Mouse (Mus musculus) adrenal gland, postnatal 25 days (tissue): ENCODE measurements around the gene Tmcc2. TPM values are rescaled to one million over a fixed set of nuclear protein-coding genes. Genes with fewer than 3 reads are reported as not detected.

Source experiments
- DNase-seq: peaks from one replicate; pipeline ENCODE4 v3.0.0; 2021; ENCODE audit warnings: mixed read lengths
- long read RNA-seq: library from polyadenylated mRNA; stranded (forward); transcript quantifications from one replicate; pipeline ENCODE4 v2.0.0, GENCODE M21; 2021
- total RNA-seq: library from RNA; stranded (reverse); gene quantifications from 2 replicates; pipeline ENCODE4 v1.2.3, GENCODE M21; 2021

Gene Tmcc2
- 8.4 and 8.6 TPM in 2 replicates for total RNA-seq
- long read RNA-seq, partial matches to known transcripts, result 3 of 6 reads
- long read RNA-seq, other reads (novel, unspliced or antisense), result 1 of 6 reads

DNA sequence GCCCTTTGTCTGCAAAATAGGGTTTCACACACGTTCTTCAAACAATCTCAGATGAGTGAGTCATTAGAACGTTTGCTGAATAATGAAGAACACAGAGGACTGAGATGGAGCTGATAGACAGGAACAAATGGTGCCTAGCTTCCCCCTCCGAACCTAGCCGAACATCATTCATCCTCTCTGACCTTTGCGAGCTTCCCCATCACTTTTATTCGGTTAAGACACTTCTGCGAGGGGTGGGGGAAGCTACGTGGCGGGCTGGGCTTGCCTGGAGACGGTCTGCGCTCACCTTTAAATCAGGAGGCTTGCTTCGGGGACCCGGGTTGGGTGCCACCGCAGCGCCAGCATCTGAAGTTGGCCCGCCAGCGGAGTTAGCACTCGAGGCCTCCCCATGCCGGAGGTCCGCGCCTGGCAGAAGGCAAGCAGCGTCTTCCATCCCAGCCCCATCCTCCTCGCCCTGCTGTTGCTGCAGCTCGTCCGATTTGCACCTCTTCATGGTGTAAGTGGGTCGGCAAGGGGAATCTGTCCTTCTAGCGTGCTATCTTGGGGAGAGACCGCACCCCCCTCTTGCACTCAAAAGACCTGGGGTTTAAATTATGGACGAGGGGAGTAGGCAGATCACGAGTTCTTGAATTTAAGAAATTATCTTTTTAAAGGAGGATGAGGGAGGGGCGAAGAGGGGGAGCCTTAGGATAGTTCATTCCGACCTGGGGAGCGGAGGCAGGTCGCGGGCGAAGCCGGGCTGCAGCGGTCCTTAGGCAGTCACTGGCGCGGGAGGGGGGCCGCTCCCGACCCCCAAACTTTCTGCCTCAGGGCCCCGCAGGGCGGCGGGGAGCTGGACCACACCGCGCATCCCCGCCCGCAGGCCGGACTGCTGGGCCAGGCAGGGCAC lies at the start of gene Tmcc2:
Tmcc2 (minus strand) TSS at position 591 of the 889 bp plus-strand sequence.
- DNase-seq, result no peak

DNA sequence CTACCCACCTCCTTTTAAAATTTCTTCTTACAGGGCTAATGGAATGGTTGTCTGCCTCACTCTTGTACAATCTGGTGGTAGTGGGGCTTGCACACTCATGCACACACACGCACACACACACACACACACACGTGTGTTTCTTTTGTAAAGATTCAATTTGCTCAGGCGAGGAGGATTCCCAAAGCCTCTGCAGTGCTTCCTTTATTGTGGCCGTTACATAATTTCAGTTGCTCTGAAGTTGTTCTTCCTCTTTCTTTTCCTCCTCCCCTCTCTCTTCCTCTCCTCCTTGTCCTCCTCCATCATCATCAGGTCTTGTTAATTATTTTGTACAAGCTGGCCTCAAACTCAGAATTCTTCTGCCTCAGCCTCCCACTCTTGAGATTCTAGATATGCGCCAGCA lies 46.3 kb upstream of the Tmcc2 start:
- DNase-seq, result no peak

DNA sequence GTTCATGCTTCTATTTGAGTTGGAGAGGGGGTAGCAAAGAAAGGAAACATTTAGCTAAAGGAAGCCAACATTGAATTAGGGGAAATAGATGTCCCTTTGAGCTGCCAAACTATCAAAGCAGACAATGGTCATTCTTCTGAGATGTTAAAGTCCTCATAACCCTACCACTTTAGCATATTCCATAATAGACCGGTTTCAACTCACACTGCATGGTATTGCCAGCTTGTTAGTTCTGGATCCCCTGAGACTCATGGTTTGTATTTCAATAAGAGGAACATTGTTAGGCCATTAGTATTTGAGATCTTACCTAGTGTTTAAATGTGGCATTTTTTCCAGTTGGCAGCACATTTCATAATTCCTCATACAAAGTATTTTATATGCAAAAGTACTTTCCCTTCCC lies 45.9 kb upstream of the Tmcc2 start:
- no peak for DNase-seq

DNA sequence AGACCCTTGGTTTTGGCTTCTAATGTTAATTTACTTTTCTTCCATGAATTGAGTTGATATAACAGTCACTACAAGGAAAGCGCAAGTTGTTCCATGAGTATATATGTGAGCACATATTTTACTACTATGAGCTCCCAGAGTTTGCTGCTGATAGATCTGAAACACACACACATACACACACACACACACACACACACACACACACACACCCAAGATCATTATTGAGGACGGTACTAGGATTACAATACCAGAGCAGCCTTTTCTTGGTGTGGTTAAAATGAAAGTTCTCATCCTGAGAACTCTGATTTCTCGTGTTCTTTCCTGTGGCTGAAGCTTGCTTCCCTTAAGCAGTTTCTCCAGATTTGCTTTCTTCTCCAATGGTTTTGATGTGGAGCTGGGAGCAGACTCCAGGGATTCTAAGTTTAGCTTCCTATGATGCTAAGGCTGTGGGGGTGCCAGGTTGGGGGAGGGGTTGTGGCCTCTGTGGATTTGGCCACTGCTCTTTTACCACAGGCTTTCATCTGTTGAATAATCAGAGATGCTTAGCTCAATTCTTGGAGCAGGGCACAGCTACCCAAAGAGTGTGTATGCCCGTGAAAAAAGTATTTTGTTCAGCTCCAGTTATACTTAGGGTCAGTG lies 45.4 kb upstream of the Tmcc2 start:
- no peak for DNase-seq

DNA sequence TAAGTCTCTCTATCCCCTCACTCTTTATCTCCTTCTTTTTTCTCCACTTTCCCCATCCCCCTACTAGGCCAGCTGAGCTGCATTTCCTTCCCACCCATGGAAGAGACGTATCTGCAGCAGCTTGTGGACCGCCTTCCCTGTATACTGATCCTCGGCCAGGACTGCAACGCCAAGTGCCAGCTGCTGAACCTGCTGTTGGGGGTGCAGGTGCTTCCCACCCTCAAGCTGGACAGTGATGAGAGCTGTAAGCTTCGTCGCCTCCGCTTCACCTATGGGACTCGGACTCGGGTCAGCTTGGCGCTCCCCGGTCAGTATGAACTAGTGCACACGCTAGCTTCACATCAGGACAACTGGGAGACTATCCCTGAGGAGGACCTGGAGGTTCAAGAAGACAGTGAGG lies 43.0 kb upstream of the Tmcc2 start:
- no peak for DNase-seq

DNA sequence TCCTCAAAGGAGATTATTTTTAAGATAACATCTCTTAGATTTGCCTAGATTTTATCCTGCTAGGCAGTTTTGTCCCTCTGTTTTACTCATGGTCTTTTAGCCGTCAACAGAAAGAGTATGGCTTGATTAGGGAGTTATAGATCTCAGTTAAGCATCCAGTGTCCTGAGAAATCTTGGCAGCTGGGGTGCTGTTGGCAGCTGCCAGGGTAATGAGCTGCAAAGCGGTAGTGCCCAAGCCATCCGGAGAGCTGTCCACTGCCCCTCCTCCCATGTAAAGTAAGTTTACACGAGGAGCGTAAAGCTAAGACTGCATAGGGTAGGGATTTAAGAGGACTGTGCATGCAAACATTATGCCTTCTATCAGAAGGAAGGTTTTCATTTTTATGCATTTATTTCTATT lies 42.3 kb upstream of the Tmcc2 start:
- DNase-seq, result no peak

DNA sequence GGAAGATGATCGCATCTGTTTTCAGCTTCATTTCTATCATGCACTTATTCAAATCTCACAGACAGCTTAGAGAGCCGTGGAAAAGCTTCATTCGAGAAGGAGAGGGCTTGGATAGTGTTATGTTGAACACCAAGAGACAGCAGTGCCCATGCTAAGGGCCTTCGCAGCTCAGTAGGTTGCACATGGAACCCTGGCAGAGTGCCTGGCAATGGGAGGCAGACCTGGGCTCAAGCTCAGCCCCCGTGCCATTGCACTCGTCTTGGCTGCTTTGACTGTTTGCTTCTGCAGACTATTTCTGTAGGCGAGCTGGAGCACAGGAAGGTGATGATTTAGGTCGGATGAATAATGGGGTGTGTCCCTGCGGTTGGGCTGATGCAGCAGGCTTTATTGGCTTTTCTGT lies 40.6 kb upstream of the Tmcc2 start:
- peak; percentile 24 for DNase-seq

DNA sequence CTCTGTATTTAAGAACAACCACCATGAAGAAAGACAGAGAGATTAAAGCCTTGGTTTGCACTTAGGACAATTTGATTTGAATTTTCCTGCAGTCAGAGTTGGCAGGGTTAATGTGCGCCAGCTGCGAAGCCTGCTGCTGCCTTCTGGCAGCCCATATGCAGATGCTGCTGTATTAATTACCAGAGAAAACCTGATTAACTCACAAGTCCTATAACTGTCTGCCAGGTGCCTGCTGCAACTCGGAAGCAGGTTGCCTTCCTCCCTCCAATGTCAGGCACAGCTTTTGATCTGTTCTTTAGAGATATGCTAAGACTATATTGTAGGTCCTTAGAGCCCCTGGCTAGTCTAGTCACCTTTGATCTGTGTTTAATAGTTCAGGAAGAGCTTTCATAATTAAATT lies 39.7 kb upstream of the Tmcc2 start:
- DNase-seq, result no peak

DNA sequence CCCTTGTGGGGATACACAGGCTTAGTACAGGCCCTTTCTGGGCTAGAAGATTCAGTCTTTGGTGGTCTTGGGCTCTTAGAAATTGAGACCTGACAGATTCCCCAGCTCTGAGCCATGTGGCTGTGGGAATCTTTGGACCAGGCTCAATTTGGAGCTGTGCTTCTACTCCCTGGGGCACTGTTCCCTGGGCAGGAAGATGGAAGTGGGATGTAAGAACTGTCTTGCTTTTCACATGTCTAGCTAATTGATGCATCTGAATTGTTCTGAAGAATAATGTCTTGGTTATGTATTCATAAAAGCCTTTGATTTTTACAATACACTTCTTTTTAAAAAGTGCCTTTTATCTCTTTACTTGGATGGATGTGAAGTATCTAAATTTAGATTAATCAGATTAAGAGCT lies 34.5 kb upstream of the Tmcc2 start:
- no peak for DNase-seq

DNA sequence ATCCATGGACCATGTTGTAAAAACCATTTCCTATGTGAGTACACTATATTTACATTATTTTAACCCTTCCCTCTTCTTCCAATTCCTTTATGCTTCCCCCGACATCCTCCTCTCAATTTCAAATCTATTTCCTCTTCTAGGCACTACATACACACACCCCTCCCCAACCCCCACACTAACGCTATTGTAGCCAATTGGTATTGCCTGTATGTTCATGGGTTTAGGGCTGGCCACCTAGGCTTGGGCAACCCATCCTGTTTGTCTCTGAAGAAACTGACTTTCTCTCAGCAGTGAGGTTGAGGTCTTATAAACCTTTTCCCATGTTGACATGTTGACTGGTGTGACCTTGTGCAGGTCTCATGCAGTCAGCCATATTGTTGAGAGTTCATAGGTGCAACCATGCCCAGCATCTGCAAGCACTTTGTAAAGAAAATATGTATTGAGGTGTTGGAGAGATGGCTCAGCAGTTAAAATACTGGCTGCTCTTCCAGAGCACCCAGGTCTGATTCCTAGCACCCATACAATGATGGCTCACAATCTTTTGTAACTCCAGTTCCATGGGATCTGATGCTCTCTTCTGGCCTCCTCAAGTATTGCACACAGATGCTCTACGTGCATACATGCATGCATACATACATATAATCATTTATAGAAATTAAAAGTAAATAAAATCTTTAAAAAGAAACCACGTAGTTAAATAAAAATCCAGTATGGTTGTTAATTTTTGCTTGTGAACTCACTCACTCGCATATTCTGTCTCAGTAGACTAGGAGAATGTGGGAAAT lies 32.0 kb upstream of the Tmcc2 start:
- no peak for DNase-seq

DNA sequence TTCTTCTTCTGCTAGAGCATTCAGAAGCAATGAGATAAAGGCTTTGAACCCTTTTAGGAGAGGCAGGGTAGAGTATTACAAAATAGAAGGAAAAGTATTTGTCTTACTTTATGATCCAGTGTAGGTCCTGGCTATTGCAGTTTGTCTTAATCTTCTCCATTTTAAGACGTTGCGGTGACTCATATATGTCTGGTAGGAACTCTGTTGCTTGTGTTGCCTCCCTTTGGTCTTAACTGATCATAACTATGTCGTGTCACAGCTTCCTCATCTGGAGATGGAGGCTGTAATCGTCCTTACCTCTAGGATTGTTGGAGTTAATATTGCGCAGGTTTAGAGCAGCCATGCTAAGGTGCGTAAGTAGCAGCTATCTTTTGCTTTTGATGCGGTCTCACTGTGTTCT lies 29.6 kb upstream of the Tmcc2 start:
- DNase-seq, result no peak

DNA sequence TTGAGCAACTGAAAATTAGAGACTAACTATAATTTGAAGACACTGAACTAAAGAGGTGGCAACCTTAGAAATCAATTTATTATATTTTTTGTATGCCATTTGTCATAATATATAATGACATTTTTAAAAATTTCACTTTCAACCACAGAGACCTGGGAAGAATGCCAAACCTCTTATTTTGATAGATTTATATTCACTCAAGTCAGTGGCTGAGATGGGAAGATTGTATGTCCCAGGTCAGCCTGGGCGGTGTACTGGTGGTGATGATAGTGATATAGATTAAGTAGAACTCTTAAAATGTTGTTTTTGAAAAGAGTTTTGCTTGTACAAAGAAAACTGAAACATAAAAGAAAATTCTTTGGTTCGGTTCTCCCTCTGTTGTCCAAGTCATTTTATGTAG lies 29.1 kb upstream of the Tmcc2 start:
- DNase-seq, result no peak

DNA sequence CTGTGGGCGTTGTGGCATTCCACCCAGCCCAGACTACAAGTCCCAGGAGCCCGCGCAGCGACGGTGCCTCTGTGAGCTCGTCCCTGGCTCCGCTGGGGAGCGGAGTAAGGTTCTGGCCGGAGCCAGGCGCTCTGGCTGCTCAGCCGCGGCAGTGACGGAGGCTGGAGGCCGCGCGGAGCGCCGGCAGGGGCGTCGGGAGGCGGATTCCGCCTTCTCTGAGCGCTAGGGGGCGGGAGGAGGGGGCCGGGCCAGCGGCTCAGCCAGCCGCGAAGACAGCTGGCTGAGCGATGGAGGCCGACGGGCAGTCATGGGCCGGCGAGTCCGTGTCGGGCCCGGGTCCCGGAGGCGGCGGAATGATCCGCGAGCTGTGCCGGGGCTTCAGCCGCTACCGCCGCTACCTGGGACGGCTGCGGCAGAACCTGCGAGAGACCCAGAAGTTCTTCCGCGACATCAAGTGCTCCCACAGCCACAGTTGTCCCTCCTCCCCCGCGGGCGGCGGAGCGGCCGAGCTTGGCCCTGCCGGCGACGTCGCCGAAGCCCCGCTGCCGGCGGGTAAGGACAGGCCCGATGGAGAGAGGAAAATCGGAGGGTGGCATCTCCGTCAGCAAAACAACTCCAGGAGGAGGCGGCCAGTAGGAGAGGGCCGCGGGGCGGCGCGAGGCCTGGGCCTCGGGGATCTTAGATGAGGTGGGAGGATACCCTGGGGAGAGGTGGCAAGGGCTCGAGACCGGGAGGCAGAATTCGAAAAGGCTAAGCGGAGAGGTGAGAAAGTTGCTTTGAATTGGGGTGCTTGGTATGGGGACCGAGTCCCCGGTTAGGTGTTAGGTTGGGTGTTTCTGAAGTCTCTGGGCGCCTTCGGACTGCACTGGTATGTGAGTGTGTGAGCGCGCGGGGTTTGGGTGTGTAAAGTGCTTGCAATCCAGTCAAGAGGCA lies 26.5 kb upstream of the Tmcc2 start, which contains the start of gene Dstyk:
Dstyk (plus strand) TSS at position 237 of the 933 bp plus-strand sequence.
- DNase-seq, result peak; percentile 93

DNA sequence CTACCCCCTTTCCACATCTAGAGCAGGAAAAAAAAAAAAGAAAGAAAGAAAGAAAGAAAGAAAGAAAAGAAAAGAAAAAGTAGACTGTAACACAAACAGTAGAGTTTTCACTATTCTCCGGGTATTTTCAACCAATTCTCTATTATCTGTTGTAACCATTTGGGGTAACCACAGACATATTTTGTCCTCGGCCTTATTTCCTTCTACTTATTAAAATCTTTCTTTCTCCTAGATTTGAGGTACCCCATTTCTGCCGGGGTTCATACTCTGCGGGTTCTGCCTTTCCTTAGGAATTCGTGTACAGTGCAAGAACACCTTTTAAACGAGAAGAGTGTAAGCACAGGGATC lies 25.8 kb upstream of the Tmcc2 start:
- no peak for DNase-seq

DNA sequence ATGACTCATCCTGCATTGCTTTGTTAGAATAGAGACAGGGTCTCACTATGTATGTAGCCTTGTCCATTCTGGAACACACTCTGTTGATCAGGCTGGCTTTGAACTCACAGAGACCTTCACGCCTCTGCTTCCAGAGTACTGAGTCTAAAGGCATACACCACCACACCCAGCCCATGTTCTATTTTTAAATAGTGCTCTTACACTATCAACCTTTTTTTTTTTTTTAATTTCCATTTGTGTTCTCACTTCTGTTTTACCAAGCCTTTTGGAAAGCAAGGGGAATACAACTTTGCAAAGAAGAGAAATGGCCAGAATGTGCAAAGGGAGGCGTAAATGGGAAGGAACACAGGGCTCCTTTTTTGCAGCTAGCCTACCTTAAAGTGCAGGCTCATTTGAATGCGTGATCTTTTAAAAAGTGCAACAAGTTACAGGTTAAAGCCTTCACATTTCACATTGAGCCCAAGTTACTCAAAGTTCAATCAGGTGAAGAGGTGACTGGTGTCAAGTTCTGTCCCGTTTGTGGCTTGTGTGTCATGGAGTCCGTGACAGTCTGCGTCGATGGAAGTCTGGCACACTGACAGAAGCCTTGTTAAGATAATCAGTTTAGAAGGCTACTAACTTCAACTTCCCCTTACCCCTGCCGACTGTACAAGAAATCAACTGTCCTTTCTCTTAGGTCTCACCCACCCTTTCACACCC lies 25.3 kb upstream of the Tmcc2 start:
- no peak for DNase-seq

DNA sequence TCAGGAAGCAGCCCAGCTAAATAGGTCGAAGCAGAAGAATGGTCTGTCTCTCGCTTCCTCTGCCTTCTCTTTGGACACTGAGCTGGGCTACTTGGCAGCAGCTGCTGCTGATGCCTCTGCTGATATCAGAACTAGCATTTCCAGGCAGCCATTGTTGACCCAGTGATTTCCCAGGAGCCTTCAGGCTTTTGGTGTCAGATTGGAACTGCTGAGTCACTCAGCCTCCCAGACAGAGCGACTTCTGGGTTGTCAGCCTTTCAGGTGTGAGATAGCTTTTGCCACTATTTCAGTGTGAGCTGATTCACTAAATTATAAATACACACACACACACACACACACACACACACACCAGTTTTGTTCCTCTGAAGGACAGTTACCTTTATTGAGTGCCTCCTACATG lies 19.6 kb upstream of the Tmcc2 start:
- DNase-seq, result no peak

DNA sequence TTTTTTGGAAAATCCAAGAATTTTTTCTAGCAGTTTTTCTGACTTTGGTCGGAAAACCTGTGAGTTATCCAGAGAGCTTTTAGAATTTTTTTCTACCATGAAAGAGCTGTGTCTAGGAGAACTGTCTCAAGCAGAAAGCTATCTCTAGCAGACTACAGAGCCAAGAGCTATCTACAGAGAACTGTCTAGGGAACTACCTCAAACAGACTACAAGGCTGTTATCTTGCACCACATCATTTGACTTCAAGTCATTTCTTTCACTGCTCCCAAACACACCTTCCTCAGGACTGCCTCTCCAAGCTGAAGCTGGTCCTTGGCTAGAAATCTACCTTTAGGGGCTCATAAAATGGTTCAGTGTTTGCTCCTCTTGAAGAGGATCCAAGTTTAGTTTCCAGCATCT lies 10.8 kb upstream of the Tmcc2 start:
- DNase-seq, result no peak

DNA sequence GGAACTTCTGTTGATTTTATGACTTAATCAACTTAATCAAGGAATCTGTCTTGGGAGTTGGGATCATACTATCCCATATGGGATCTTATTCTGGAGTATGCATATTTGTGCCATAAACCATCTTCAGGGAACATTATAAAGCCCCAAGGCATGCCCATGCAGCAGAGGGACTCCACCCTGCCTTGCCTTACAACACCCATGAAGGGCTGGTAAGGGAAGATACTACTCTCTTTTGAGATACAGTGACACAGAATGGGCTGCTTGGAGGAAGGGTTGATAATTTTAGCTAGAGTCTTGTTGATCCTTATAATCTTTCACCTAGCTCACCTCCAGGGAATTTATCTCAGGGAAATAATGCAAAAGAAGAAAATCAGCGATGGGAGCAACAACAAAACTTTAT lies 9.5 kb upstream of the Tmcc2 start:
- no peak for DNase-seq

DNA sequence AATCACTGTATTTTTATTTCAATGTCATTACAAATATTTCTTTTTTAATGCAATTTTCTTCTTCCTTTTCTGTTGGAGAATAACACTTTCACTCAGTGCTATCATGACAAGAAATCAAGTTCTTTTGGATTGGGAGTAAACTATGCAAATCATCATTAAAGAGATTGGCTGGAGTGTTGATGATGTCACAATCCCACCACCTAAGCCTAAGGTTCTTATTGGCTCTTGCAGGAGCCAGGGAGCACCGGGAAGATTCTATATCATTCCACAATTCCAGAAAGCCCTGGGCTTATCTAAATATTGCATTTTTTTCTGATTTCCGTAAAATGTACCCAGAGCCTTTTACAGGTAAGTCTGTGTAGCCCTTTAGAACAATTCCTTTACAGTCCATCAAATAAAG lies 5.6 kb upstream of the Tmcc2 start:
- no peak for DNase-seq

DNA sequence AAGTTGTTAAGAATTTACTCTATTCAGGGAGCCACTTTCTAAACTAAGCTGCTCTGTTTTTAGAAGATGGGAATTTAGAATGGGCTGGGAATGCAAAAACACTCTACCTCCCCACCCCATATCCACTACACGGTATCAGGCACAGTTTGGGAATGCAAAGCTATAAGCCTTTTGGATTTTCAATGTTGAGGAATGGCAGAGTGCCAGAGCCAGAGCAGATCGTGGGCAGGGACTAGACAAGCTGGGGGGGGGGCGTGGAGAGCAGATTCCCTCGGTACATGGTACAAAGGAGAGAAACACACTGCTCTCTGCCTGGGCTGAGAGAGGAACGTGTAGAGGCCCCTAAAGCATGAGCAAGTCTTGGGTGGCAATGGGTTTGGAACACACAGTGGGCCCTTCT lies 1.8 kb upstream of the Tmcc2 start:
- no peak for DNase-seq

DNA sequence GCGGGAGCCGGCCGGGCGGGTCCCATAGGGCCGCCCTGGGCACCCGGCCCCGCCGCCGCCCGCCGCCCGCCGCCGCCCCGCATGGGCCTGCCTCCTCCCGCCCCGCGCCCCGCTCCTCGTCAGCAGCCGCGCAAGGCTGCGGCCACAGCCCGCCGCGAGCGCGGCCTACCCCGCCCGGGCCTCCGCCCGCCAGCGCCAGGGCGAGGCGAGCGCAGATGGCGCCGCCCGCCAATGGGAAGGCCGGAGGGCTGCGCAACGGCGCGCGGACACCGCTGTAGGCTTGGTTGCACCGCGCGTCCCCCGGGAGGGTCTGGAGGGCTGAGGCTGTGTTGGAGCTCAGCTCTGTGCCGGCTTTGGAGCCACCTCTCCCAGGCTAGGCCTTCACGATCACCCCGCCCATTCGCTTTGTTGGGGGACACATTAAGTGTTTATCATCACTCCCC lies 520 bp upstream of the Tmcc2 start:
- peak; percentile 76 for DNase-seq
